Mouse (Mus musculus) intestine, embryonic 16.5 days (tissue): ENCODE data around the gene Samd4b. TPM values are rescaled to one million over a fixed set of nuclear protein-coding genes. Genes with fewer than 3 reads are reported as not detected.
"Not testable (repeated sequence)": the region's sequence is repeated elsewhere in the genome, so short reads cannot be mapped to it uniquely, and the experiment has no call there.

Experiments
- ATAC-seq: fragments of 200-750 bp; cut with Nextera tagmentation; 2 replicates; pipeline ENCODE4 v1.8.0; 2017; ENCODE audit warnings: moderate TSS enrichment, moderate library complexity
- H3K27ac ChIP-seq: fragments of 300-500 bp; sonication (generic); 2 replicates; pipeline ENCODE4 v1.5.1; 2014; ENCODE audit warnings: mild to moderate bottlenecking, low read length
- H3K27me3 ChIP-seq: fragments of 300-500 bp; sonication (generic); replicated peaks from 2 replicates; pipeline ENCODE4 v1.6.1; 2014; ENCODE audit warnings: low read length, control low read depth, mixed read lengths; ENCODE audit not compliant: control insufficient read depth, insufficient read depth
- H3K36me3 ChIP-seq: fragments of 300-500 bp; sonication (generic); 2 replicates; pipeline ENCODE4 v1.6.1; 2014; ENCODE audit warnings: low read length, control low read depth; ENCODE audit not compliant: control insufficient read depth, insufficient read depth
- H3K4me1 ChIP-seq: fragments of 300-500 bp; sonication (generic); 2 replicates; pipeline ENCODE4 v1.6.1; 2014; ENCODE audit warnings: low read length, control low read depth, mixed read lengths; ENCODE audit not compliant: control insufficient read depth, insufficient read depth
- H3K4me2 ChIP-seq: fragments of 300-500 bp; sonication (generic); 2 replicates; pipeline ENCODE4 v1.6.1; 2014; ENCODE audit warnings: low read depth, low read length, control low read depth
- H3K4me3 ChIP-seq: fragments of 300-500 bp; sonication (generic); 2 replicates; pipeline ENCODE4 v1.5.1; 2014; ENCODE audit warnings: mild to moderate bottlenecking, low read length
- H3K9ac ChIP-seq: fragments of 300-500 bp; sonication (generic); 2 replicates; pipeline ENCODE4 v1.6.1; 2014; ENCODE audit warnings: low read depth, low read length
- H3K9me3 ChIP-seq: fragments of 300-500 bp; sonication (generic); 2 replicates; pipeline ENCODE4 v1.6.1; 2016; ENCODE audit warnings: low read length, control low read depth; ENCODE audit not compliant: control insufficient read depth
- WGBS: fragments of 180-500 bp; shearing (Covaris S2); extraction: QIAGEN DNeasy Blood & Tissue Kit; methylation state at CpG from one replicate; pipeline ENCODE4 v1.1.7; 2014; 5-methylcytosine and 5-hydroxymethylcytosine counted together
- polyA plus RNA-seq: library from polyadenylated mRNA; unstranded; fragments of >200 nt; fragmentation: Nextera tagmentation; extraction: Ambion mirVana; gene quantifications from 2 replicates; pipeline ENCODE4 v1.2.1, GENCODE M21; 2015

Gene Samd4b
- polyA plus RNA-seq, 1 experiment from 2014 or later, result 7.8 TPM

DNA sequence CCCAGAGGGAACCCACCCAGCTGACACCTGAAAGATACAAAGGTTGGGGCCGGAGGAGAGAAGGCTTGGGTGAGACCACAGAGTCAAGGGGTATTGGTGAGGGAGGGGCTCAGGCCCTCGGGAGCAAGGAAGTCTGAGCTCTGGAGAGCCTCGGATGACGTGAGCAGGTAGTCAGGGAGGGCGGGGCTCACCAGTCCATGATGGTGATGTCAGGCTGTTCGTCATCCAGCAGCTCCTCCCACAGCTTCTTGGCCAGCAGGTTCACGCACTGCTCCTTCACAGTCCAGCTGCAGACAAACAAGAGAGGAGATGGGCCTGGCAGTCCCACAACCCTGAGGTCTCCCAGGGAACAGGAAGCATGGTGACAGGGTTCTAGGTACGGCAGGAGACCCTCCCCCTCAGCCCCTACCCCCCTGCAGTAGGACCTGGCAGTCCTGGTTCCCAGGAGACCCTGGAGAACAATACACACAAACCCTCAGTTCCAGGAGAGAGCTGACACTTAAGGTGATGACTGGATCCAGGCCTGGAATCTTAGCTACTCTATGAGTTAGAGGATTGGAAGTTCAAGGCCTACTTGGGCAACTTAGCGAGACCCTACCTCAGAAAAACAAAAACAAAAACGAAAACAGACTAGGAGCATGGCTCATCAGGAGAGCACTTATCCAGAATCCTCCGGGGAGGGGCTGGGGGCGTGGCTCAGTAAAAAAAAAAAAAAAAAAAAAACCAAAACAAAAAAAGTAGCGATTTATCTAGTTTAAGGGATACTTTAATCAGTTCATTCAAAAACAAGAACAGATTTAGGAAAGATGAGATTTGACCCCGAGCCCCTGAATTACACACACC is 52.7 kb downstream of the Samd4b start:
- peak overlapping the region; percentile 49; the same call in 1 of the 2 replicates for H3K4me2 ChIP-seq

GRCm38 (mm10) chr7:28544051-28544601 is 53.8 kb downstream of the Samd4b start:
- Histone ChIP-seq H3K4me2 (peak overlapping the region; percentile 49), H3K36me3 (no peaks in the 10 kb centered on the region), H3K27ac (no peak overlapping the region), H3K4me3 (peak overlapping the region; percentile 33), H3K9me3 (no peaks in the 10 kb centered on the region), H3K27me3 (peaks cover 26% of the 10 kb centered on the region), H3K4me1 (peaks cover 20% of the 10 kb centered on the region), H3K9ac (peak overlapping the region; percentile 53)
- ATAC-seq, result peak; percentile 67
- 6% methylated on average over 25 of the region's 27 CpGs for WGBS

More for the DNA sequence above, 52.7 kb downstream of the Samd4b start:
- Histone ChIP-seq H3K4me3 (no peak overlapping the region), H3K9ac (no peak overlapping the region), H3K36me3 (no peaks in the 10 kb centered on the region), H3K4me1 (peaks cover 20% of the 10 kb centered on the region), H3K27me3 (peaks cover 26% of the 10 kb centered on the region), H3K9me3 (no peaks in the 10 kb centered on the region; the same call in 1 of the 2 replicates), H3K27ac (no peak overlapping the region)
- peak; percentile 49 for ATAC-seq
- WGBS, result 28% methylated on average over 14 of the region's 14 CpGs

DNA sequence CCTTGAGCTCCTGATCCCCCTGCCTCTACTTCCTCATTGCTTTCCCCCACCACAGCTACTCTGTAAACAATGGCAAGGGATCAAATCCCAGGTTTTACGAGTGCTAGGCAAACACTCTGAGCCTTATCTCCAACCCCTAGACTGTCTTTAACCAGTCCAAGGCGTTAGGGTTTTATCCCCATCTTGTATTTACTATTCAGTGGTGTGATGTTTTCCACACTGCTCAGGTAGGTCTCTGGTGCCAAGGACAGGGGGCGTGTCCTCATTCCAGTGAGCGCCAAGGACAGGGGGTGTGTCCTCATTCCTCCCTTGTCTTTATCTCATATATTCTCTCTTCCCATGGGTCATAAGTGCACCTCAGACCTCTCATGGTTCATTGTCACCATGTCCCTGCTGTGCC is 57.4 kb downstream of the Samd4b start, which contains the start of gene Sycn:
TSS of gene Sycn (plus strand) at position 360 of the 400 bp plus-strand sequence.
- Histone ChIP-seq H3K27ac (peak within 1 kb of the TSS; percentile 36; the same call in 1 of the 2 replicates), H3K4me3 (no peak within 1 kb of the TSS), H3K9ac (no peak within 1 kb of the TSS), H3K9me3 (no peaks in the 10 kb centered on the region), H3K4me1 (peaks cover 8% of the 10 kb centered on the region; the same call in 1 of the 2 replicates), H3K36me3 (no peaks in the 10 kb centered on the region), H3K4me2 (no peak within 1 kb of the TSS), H3K27me3 (peaks cover 7% of the 10 kb centered on the region)
- 47% methylated on average over 4 of the region's 4 CpGs for WGBS
- ATAC-seq, result peak; percentile 70

DNA sequence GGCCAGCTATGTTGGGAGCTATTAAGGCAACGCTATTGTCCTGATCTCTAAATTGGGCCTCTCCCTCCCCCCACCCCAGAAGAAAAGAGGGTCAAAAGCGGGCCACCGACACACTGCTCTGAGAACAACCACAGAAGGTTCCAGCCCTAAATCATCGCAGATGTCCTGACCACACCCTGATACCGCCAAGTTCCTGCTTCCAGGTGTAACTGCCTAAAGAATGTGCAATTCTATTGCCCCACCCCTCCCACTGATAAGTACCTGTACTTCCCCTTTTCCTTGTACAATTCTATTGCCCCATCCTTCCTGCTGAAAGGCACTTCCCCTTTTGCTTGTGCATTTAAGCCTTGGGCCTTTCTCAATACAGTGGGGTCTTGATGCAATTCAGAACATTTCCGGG is 59.1 kb downstream of the Samd4b start:
- H3K36me3 ChIP-seq, H3K4me3 ChIP-seq, H3K9me3 ChIP-seq, H3K4me1 ChIP-seq, ATAC-seq, H3K9ac ChIP-seq, H3K27ac ChIP-seq, H3K4me2 ChIP-seq, H3K27me3 ChIP-seq: not testable (repeated sequence)
- 88% methylated on average over 6 of the region's 6 CpGs for WGBS

DNA sequence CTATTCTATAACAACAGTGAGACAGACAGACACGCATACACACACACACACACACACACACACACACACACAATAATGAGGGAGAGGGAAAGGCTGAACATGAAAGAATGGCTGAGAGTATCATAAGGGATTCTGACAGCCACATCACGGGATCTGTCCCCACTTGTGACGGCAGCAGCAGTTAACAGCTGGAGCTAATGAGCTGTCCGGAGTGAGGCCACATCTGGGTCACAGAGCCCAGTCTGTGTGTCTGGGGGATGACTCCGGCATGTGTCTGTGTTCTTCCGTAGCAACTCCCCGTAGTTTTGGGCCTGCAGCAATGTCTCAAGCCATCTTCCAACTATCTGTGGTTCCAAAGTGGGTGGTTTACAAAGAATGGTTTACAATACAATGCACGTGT is 65.9 kb downstream of the Samd4b start:
- Histone ChIP-seq H3K27ac (no peak overlapping the region), H3K4me2 (no peak overlapping the region), H3K4me1 (no peaks in the 10 kb centered on the region), H3K4me3 (no peak overlapping the region), H3K27me3 (no peaks in the 10 kb centered on the region), H3K9me3 (no peaks in the 10 kb centered on the region), H3K36me3 (no peaks in the 10 kb centered on the region), H3K9ac (no peak overlapping the region)
- ATAC-seq, result no peak
- WGBS, result 74% methylated on average over 8 of the region's 8 CpGs

- no peaks in the 10 kb centered on the region for H3K27me3 ChIP-seq
- no peaks in the 10 kb centered on the region for H3K4me1 ChIP-seq
- peak; percentile 84 for ATAC-seq
- H3K36me3 ChIP-seq, result no peaks in the 10 kb centered on the region
- WGBS, result 7% methylated on average over 19 of the region's 19 CpGs
- no peak overlapping the region for H3K9ac ChIP-seq
- H3K4me3 ChIP-seq, result no peak overlapping the region
- H3K9me3 ChIP-seq, result no peaks in the 10 kb centered on the region
- no peak overlapping the region for H3K4me2 ChIP-seq
- no peak overlapping the region for H3K27ac ChIP-seq
Measured at GRCm38 (mm10) chr7:28527922-28528719, 69.8 kb downstream of the Samd4b start.

DNA sequence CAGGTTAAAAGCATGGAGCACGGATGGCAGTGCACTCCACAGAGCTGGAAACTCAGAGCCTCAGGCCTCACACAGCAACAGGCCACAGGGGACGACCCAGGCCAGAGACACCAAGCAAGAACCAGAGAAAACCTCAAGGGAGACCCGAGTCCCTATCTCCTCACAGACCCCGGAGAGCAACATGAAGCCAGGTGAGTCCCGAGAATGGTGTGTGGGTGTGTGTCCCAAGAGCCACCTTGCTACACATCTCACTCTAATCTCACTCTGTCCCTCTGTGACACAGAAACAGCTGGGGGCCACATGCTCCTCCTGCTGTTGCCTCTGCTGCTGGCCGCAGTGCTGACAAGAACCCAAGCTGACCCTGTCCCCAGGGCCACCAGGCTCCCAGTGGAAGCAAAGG is 75.4 kb downstream of the Samd4b start, which contains the start of gene Ifnl3:
TSS of gene Ifnl3 (plus strand) at position 301 of the 400 bp plus-strand sequence.
- not testable (repeated sequence) for H3K27me3 ChIP-seq, ATAC-seq, H3K9ac ChIP-seq, H3K4me2 ChIP-seq, H3K4me3 ChIP-seq, H3K4me1 ChIP-seq, H3K27ac ChIP-seq, H3K36me3 ChIP-seq, H3K9me3 ChIP-seq
- WGBS, result 70% methylated on average over 5 of the region's 6 CpGs

DNA sequence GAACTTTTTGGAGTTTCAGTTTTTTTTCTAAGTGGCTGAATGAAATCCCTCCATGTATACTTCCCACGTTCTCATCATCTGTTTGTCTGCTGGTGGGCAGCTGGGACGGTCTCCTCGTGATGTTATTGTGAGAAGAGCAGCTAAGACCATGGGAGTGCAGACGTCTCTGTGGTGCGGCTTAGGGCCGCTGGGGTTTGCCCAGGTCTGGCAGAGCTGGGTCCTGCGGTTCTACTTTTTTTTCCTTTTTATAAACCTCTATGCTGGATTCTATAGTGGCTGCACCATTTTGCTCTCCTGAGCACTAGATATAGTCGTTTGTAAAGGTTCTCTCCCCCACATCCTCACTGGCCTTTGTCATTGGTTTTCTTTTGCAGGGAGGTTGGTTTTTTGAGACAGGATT is 86.5 kb downstream of the Samd4b start:
- no peaks in the 10 kb centered on the region for H3K9me3 ChIP-seq
- no peak for ATAC-seq
- no peaks in the 10 kb centered on the region for H3K27me3 ChIP-seq
- no peaks in the 10 kb centered on the region for H3K36me3 ChIP-seq
- 64% methylated on average over 8 of the region's 8 CpGs for WGBS
- H3K4me3 ChIP-seq, result no peak overlapping the region
- H3K4me2 ChIP-seq, result no peak overlapping the region
- no peak overlapping the region for H3K27ac ChIP-seq
- no peaks in the 10 kb centered on the region for H3K4me1 ChIP-seq
- H3K9ac ChIP-seq, result no peak overlapping the region

GRCm38 (mm10) chr7:28510405-28510974 is 87.5 kb downstream of the Samd4b start, which contains the start of gene Ifnl2:
Gene Ifnl2 (minus strand): TSS chr7:28510455.
- H3K9me3 ChIP-seq, H3K27me3 ChIP-seq, H3K36me3 ChIP-seq, H3K4me2 ChIP-seq, H3K4me1 ChIP-seq, H3K4me3 ChIP-seq, H3K9ac ChIP-seq, H3K27ac ChIP-seq: not testable (repeated sequence)
- WGBS, result 59% methylated on average over 8 of the region's 8 CpGs
- ATAC-seq, result peak; percentile 71; the same call in 1 of the 2 replicates
